Mouse (Mus musculus) C2C12 (cell line): ENCODE measurements around the gene Olfr1459. TPM values are rescaled to one million over a fixed set of nuclear protein-coding genes. Genes with fewer than 3 reads are reported as not detected.

Source experiments
- H3K27me3 ChIP-seq: one replicate; pipeline ENCODE4 v1.6.1; 2011; ENCODE audit not compliant: control insufficient read depth, insufficient read depth, insufficient read length
- H3K36me3 ChIP-seq: one replicate; pipeline ENCODE4 v1.6.1; 2011; ENCODE audit not compliant: control insufficient read depth, insufficient read depth
- H3K4me3 ChIP-seq: one replicate; pipeline ENCODE4 v1.5.1; 2011; ENCODE audit warnings: mild to moderate bottlenecking, control low read depth; ENCODE audit not compliant: poor library complexity, insufficient read depth, severe bottlenecking
- H3K79me2 ChIP-seq: one replicate; pipeline ENCODE4 v1.6.1; 2011; ENCODE audit not compliant: control insufficient read depth, insufficient read depth
- H3K79me3 ChIP-seq: one replicate; pipeline ENCODE4 v1.6.1; 2011; ENCODE audit warnings: low read depth, control low read depth
- H3ac ChIP-seq: one replicate; pipeline ENCODE3; 2011; ENCODE audit warnings: low read depth; ENCODE audit not compliant: control insufficient read depth, insufficient read length
- CEBPB ChIP-seq: IDR thresholded peaks from one replicate; pipeline ENCODE4 v1.6.1; 2011; ENCODE audit warnings: low read depth, mild to moderate bottlenecking, control low read depth, moderate library complexity
- CTCF ChIP-seq: IDR thresholded peaks from one replicate; pipeline ENCODE4 v1.5.1; 2011; ENCODE audit not compliant: control insufficient read depth, insufficient read depth, insufficient read length
- FOSL1 ChIP-seq: IDR thresholded peaks from one replicate; pipeline ENCODE4 v1.8.0; 2011; ENCODE audit warnings: mild to moderate bottlenecking, low read length; ENCODE audit not compliant: poor library complexity, insufficient read depth, severe bottlenecking
- MAX ChIP-seq: IDR thresholded peaks from one replicate; pipeline ENCODE4 v1.6.1; 2011; ENCODE audit warnings: mild to moderate bottlenecking, control low read depth
- MYOD1 ChIP-seq: IDR thresholded peaks from one replicate; pipeline ENCODE4 v1.6.1; 2011; ENCODE audit warnings: low read depth; ENCODE audit not compliant: control insufficient read depth, insufficient read length
- MYOG ChIP-seq: IDR thresholded peaks from one replicate; pipeline ENCODE4 v1.6.1; 2011; ENCODE audit not compliant: control insufficient read depth, insufficient read length; ENCODE audit errors: extremely low read depth
- USF1 ChIP-seq: IDR thresholded peaks from one replicate; pipeline ENCODE4 v1.6.1; 2011; ENCODE audit warnings: low read depth, mild to moderate bottlenecking, control low read depth, moderate library complexity
- long read RNA-seq, 2 experiments: library from polyadenylated mRNA; unstranded; transcript quantifications; one replicate each; pipeline ENCODE4 v2.0.0; 2019 to 2020
- polyA plus RNA-seq: library from polyadenylated mRNA; unstranded; fragments of >200 nt; fragmentation: generic; extraction: Trizol; gene quantifications from one replicate; pipeline ENCODE4 v1.2.1, GENCODE M21; 2012; ENCODE audit warnings: missing spikeins

Gene Olfr1459
- 0.01 TPM for polyA plus RNA-seq
- long read RNA-seq, experiment 1 = 0 reads
- long read RNA-seq, experiment 2 = 0 reads

GRCm38 (mm10) chr19:13149449-13149848 lies at the start of gene Olfr1459:
Olfr1459 (minus strand) TSS chr19:13149549.
- no peak within 1 kb of the TSS for H3K4me3 ChIP-seq
- H3ac ChIP-seq = no peak within 1 kb of the TSS

GRCm38 (mm10) chr19:13185434-13185833 lies 36.1 kb upstream of the Olfr1459 start, which contains the start of gene Olfr1462:
Olfr1462 (plus strand) TSS chr19:13185734.
- no peak for TF ChIP-seq MYOG
- TF ChIP-seq MAX = no peak
- TF ChIP-seq FOSL1 = no peak
- TF ChIP-seq MYOD1 = no peak
- TF ChIP-seq CEBPB = no peak
- TF ChIP-seq USF1 = no peak
- TF ChIP-seq CTCF = no peak
- H3K27me3 ChIP-seq = no peaks in the 10 kb centered on the region
- no peak within 1 kb of the TSS for H3K4me3 ChIP-seq
- no peak within 1 kb of the TSS for H3ac ChIP-seq
- no peaks in the 10 kb centered on the region for H3K79me2 ChIP-seq
- H3K36me3 ChIP-seq = no peaks in the 10 kb centered on the region
- H3K79me3 ChIP-seq = no peaks in the 10 kb centered on the region

More at GRCm38 (mm10) chr19:13149449-13149848, at the start of gene Olfr1459:
- no peaks in the 10 kb centered on the region for H3K36me3 ChIP-seq
- TF ChIP-seq MYOD1 (no peak), CTCF (no peak), FOSL1 (no peak), USF1 (no peak), MAX (no peak), CEBPB (no peak), MYOG (no peak)
- no peaks in the 10 kb centered on the region for H3K79me3 ChIP-seq
- no peaks in the 10 kb centered on the region for H3K79me2 ChIP-seq
- no peaks in the 10 kb centered on the region for H3K27me3 ChIP-seq

- TF ChIP-seq MAX (no peak), CTCF (no peak), MYOG (no peak)
- Histone ChIP-seq H3K4me3 (no peak within 1 kb of the TSS), H3K79me2 (no peaks in the 10 kb centered on the region), H3ac (no peak within 1 kb of the TSS), H3K27me3 (no peaks in the 10 kb centered on the region), H3K36me3 (no peaks in the 10 kb centered on the region), H3K79me3 (no peaks in the 10 kb centered on the region)
These were observed 13.4 kb upstream of the Olfr1459 start, which contains the start of gene Olfr1461 for GRCm38 (mm10) chr19:13162700-13163099. Olfr1461 (plus strand) TSS chr19:13163000.

GRCm38 (mm10) chr19:13106675-13107074 lies 42.7 kb downstream of the Olfr1459 start, which contains the start of gene Olfr1458:
Olfr1458 (minus strand) TSS chr19:13106775.
- Histone ChIP-seq H3K36me3 (no peaks in the 10 kb centered on the region), H3K79me2 (no peaks in the 10 kb centered on the region), H3ac (no peak within 1 kb of the TSS), H3K79me3 (no peaks in the 10 kb centered on the region), H3K27me3 (no peaks in the 10 kb centered on the region), H3K4me3 (no peak within 1 kb of the TSS)
- TF ChIP-seq USF1 = no peak

GRCm38 (mm10) chr19:13097791-13098190 lies 51.6 kb downstream of the Olfr1459 start, which contains the start of gene Olfr1457:
Olfr1457 (minus strand) TSS chr19:13097891.
- Histone ChIP-seq H3K27me3 (no peaks in the 10 kb centered on the region), H3ac (no peak within 1 kb of the TSS), H3K79me2 (no peaks in the 10 kb centered on the region), H3K36me3 (no peaks in the 10 kb centered on the region), H3K4me3 (no peak within 1 kb of the TSS), H3K79me3 (no peaks in the 10 kb centered on the region)
- TF ChIP-seq CEBPB (no peak), MAX (no peak), FOSL1 (no peak), MYOD1 (no peak), CTCF (no peak), MYOG (no peak), USF1 (no peak)

DNA sequence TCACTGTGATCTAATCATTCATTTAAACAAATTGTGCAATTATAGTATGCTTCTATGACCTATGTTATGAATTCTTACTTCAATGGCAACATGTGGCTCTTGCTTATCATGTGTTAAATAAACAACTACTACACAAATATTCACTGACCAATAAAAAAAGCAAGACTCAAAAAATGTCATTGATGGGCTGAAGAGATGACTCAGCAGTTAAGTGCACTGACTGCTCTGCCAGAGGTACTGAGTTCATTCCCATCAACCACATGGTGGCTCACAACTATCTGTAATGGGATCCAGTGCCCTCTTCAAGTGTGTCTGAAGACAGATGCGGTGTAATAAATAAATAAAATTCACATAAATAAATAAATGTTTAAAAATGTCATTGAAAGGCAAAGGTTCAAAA lies 55.4 kb downstream of the Olfr1459 start:
- TF ChIP-seq MYOD1 (no peak), CTCF (no peak), MAX (no peak), MYOG (no peak), CEBPB (no peak), USF1 (no peak), FOSL1 (no peak)
- H3K27me3 ChIP-seq = no peaks in the 10 kb centered on the region
- no peaks in the 10 kb centered on the region for H3K36me3 ChIP-seq
- H3K79me2 ChIP-seq = no peaks in the 10 kb centered on the region
- no peak overlapping the region for H3ac ChIP-seq
- no peak overlapping the region for H3K4me3 ChIP-seq
- no peaks in the 10 kb centered on the region for H3K79me3 ChIP-seq

Other genes starting within 250 kb of the Olfr1459 start
- gene Olfr1447, start 245.8 kb downstream of the Olfr1459 start, polyA plus RNA-seq = not detected
- not detected for gene Olfr1448, start 225.1 kb downstream of the Olfr1459 start, polyA plus RNA-seq
- not detected for gene Olfr1449, start 218.7 kb downstream of the Olfr1459 start, polyA plus RNA-seq
- not detected for gene Olfr1450, start 199.3 kb downstream of the Olfr1459 start, polyA plus RNA-seq
- gene Olfr1451, start 154.5 kb downstream of the Olfr1459 start, polyA plus RNA-seq = not detected
- gene Olfr1453, start 121.2 kb downstream of the Olfr1459 start, polyA plus RNA-seq = not detected
- not detected for gene Olfr1454, start 88.9 kb downstream of the Olfr1459 start, polyA plus RNA-seq
- not detected for gene Olfr1457, start 51.7 kb downstream of the Olfr1459 start, polyA plus RNA-seq
- gene Olfr1458, start 42.8 kb downstream of the Olfr1459 start, polyA plus RNA-seq = not detected
- not detected for gene Olfr1461, start 13.5 kb upstream of the Olfr1459 start, polyA plus RNA-seq
- not detected for gene Olfr1462, start 36.2 kb upstream of the Olfr1459 start, polyA plus RNA-seq
- not detected for gene Olfr1463, start 81.8 kb upstream of the Olfr1459 start, polyA plus RNA-seq
- not detected for gene Olfr1465, start 166.0 kb upstream of the Olfr1459 start, polyA plus RNA-seq
- not detected for gene Olfr1466, start 189.3 kb upstream of the Olfr1459 start, polyA plus RNA-seq
- not detected for gene Olfr1467, start 212.7 kb upstream of the Olfr1459 start, polyA plus RNA-seq